Mouse (Mus musculus): ENCODE data around the gene Gm27029. TPM values are rescaled to one million over a fixed set of nuclear protein-coding genes. Genes with fewer than 3 reads are reported as not detected.
"Not testable (repeated sequence)": the region's sequence is repeated elsewhere in the genome, so short reads cannot be mapped to it uniquely, and the experiment has no call there.

The Gm27029 gene
- 1 to 10 TPM; 6.0 to 9.6 (median 6.5) TPM for total RNA-seq (2022)

DNA sequence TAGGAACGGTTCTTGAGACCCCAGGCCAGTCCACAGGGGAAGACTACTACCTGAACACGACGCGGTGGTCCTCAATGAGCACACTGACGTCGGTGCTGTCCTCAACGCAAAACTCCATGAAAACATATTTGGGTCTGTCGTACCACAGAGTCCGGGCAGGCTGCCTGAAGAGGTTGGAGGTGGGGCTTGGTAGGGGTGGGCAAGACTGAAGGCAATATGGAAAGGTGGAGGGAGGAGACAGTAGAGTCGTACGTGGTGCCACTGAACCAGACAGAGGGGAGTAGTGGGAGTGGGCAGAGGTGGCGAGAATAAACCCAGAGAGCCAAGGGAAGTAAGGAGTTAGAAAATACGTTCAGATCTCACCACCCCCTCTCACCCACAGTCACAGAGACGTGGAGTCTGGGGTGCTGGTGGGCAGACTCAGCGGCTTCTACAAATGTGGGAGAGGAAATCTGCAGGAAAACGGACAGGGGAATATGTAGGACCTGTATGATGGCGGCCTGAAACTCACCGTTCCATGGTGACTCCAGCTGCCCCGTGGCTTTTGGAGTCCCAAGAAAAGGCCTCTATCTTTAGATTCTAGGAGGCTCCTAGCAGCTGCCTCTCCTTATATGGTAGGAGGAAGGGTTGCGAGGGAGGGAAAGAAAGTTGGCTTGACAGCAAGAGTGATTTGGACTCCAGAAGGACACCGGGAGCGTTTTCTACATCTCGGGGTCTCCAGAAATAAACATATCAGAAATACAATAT lies at the start of gene Gm27029:
Gene Gm27029 (minus strand): TSS at position 692 of the 747 bp plus-strand sequence.
- no peak for DNase-seq (ENCODE audit: low spot score in 2 of 2)

DNA sequence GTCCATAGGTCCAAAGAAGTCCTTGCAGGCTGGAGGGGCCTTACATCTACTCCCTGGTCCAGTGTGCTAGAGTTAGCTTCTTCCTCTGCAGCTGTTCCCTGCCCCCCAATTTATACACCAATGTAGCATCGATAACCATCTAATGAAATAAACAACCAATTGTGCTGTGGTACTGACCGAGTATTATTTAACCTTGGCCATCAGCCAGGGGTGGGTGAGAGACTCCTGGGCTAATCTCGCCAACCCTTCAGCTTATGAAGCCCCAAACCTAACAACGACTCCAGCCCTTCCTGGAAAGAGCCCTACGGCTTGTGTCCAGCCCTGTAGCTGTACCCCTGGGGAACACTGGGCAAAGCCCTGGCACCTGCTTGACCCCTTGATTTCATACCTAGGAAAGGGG lies 49.7 kb upstream of the Gm27029 start:
- no peak for DNase-seq (ENCODE audit: low spot score in 2 of 2)

DNA sequence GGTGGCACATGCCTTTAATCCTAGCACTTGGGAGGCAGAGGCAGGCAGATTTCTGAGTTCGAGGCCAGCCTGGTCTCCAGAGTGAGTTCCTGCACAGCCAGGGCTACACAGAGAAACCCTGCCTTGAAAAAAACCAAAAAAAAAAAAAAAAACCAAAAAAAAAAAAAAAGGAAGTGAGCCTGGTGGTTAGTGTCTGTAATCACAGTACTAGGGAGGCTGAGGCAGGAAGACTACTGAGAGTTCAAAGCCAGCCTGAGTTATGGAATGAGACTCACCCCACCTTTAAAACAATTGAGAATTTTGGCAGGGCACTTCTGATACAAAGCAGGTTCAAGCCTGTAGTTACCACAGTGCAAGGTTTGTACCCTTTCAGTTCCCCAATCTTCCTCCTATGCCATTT lies 49.1 kb upstream of the Gm27029 start:
- DNase-seq (ENCODE audit: low spot score in 2 of 2): not testable (repeated sequence)

DNA sequence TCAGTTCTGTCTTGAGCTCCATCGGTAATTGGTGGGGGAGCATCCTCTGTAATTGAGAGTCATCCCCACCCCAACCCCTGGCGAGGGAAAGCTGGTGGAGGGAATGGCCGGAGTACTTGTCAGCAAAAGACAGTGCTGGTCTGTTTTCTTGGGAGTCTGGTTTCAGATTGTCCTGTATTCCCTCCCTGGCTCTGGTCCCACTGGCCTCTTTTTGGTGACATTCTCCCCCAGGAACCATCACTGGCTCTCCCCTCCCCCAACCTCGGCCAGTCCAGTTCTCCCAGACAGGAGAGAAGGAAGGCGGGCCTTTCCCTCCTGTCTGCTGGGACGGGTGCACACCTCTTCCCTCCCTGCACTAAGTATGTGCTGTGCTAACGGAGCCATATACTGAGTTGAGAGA lies 47.7 kb upstream of the Gm27029 start:
- no peak for DNase-seq (ENCODE audit: low spot score in 2 of 2)

DNA sequence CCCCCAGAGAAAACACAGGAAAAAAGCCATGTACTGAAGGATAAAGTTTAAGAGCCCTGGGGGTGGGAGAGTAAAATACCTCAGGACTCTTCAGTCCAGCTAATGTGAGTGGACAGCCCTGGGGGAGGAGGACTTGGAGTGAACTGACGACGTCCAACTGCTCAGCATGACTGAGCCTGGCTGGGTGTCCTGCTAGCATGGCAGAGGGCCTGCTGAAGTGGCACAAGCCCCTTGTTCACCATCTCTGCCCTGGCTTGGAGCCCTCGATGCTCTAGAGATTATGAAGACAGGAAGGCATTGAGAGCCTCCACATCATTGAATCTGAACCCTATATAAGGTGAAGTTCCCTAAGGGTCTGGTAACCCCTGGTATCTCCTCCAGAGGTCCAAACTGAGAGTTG lies 47.3 kb upstream of the Gm27029 start:
- no peak for DNase-seq (ENCODE audit: low spot score in 2 of 2)

DNA sequence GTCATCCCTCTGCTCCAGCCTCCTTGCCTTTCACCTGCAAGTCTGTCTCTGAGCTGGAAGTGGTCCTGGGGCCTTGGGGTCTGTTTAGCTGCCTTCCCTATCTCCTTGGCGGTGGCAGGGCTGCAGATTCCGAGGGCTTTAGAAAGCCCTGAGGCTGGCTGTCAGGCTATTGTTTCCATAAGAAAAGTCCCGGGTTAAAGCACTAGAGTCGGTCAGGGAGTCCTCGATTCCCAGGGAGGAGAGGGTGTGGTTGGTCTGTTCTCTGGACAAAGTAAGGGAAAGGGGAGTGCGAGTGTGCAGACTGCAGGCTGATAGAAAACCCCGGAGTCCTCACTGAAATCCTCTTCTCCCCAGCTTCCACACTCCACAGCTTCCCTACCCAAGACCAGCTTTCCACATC lies 45.6 kb upstream of the Gm27029 start:
- DNase-seq (ENCODE audit: low spot score in 2 of 2): no peak

DNA sequence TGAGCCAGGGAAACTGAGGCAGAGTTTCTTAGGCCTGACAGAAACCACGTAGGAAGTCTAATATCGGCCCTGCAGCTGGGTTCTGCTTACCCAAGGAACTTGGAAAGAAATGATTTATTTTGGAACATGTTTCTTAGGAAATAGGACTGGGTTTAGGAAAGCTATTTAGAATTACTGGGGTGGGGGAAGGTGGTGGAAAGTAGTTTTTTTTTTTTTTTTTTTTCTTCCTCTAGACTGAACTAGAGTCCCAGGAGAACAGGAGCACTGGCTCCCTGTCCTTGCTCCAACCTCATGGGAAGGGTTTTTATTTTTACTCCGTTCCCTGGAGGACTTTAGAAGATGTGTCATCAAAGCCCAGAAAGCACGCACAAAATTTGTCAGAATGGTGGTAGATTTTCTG lies 44.6 kb upstream of the Gm27029 start:
- no peak for DNase-seq (ENCODE audit: low spot score in 2 of 2)

DNA sequence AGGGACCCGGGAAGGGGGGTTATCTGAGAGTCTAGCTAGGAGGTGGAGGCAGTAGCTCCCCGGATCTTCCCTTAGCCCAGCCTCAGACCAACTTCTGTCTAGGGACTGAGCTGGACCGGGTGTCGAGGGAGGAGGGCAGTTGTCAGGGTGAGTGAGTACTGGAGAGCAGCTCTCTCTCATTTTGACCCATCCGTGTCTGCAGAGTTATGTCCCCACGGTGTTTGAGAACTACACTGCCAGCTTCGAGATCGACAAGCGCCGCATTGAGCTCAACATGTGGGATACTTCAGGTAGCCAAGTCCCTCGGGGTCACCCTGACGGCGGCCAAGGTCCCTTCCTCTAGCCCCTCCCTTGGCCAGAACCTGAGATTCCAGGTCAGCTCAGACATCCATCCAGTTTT lies 44.1 kb upstream of the Gm27029 start:
- no peak for DNase-seq (ENCODE audit: low spot score in 2 of 2)

DNA sequence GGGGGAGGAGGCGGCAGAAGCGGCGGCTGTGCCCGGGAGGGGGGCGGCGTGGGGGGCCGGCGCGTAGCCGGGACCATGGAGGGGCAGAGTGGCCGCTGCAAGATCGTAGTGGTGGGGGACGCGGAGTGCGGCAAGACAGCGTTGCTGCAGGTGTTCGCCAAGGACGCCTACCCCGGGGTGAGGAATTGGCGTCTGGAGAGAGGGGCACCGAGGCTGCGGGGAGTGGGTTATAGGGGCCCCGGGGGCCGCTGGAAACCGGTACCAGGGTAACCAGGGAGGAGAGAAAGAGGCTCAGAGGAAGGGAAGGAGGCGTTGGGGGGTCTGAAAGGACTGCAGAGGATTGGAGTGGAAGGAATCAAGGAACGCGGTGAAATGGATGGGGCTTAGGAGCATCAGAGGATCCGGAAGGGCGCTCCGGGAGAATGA lies 43.7 kb upstream of the Gm27029 start:
- no peak for DNase-seq (ENCODE audit: low spot score in 2 of 2)

DNA sequence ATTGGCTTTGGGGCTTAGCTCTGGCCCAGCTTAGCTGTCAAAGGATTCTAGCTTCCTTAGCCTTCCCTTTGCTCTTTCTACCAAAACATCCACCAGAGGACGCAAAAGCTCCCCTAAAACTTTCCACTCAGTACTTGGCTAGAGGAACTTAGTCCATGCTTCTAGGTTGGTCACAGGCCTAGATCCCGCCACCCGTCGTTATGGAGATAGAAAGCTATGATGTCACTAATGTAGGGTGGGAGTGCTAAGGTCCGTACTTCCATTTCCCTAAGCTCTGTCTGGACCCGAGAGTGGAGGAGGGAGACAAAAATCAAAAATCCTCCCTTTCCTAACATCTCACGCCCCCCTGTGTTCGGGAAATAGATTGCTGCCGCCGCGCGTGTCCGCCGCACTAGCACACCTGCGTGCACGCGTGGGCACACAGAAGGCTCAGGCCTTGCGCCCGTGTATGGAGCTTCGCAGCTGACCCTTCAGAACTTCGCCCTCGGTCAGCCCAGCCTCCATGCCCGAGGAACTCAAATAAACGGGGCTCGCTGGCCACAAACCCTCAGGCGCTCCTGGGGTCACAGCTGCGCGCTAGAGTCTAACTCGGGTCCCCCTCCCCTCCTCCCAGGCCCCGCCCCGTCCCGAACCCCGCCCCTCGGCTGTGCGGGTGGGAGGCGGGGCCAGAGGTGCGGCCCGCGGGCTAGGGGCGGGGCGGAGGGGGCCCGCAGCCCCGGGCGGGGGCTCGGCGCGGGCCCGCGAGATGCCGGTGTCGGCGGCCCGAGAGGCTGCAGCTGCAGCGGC lies 43.1 kb upstream of the Gm27029 start:
- peak; percentile 61 to 65 for DNase-seq (ENCODE audit: low spot score in 2 of 2)

DNA sequence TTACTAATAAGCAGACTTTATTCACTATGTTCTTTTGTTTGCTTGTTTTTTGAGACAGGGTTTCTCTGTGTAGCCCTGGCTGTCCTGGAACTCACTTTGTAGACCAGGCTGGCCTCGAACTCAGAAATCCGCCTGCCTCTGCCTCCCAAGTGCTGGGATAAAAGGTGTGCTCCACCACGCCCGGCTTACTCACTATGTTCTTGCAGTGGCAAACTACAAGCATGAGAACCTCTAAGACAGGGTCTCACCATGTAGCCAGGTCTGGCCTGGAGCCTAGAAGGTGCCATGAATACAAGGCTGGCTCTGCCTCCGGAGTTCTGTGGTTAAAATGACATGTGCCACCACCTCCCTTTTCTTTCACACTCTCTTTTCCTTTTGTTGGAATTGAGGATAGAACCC lies 42.0 kb upstream of the Gm27029 start:
- DNase-seq (ENCODE audit: low spot score in 2 of 2): not testable (repeated sequence)

DNA sequence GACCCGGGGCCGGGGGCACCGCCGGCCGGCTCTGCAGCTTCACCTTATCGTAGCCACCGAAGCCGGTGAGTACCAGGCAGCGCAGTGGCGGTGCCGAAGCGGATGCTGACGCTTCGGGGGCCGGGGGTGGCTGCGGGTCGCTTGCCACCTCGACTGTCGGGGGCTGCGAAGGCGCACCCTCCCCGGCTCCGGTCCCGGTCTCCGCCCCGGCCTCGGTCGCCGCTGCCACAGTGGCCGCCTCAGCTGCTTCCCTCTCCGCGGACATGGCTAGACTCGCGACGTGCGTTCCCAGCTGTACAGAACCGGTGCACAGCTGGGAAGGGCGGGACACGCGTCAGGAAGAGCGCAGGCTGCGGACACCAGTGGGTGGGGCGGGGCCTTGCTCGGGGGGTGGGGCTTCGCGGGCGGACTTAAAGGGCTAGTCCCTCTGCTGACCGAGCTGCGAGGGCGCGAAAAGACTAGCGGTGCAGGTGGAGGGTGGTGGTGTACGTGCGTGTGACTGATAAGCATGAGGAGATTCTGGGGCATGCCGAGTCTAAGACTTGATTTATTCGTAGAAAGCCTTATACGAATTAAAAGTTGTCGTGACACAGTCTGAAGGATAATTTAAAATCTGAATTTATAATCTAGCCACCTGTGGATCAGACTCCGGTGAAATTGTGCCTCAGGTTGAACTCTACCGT lies 41.4 kb upstream of the Gm27029 start, which contains the start of gene Vat1:
Gene Vat1 (minus strand): TSS at position 362 of the 683 bp plus-strand sequence.
- no peak for DNase-seq (ENCODE audit: low spot score in 2 of 2)

DNA sequence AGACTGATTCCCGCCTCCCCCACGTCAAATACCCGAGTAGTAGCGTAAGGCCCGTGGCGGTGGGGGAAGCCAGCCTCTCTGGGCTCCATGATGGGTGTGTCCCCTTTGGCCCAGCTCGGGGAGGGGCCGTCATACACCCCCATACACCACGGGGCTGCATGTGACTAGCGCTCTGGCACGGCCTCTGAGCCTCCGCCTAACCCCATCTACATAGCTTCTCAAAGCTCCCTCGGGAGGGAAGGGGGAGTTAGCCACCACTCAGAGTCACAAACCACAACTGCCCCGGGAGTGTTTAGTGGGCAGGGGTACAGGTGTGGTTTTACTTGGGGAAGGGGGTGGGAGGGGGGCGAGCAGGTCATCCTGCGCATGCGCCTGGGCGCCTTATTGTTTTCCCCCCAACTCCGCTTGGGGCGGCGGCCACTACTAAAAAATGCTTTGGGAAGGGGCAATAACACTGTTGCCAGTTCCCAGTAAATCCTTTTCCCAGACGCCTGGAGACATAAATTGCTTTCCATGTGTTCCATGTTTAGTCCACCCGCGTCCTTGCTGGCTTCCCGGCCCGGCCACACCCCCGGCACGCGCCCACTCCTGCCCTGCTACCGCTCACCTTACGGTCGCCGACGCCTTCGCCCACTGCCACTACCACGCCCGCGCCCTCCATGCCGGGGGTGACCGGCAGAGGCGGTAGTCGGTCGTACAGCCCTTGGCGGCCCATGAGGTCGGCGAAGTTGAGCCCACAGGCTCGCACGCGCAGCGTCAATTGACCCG lies 40.7 kb upstream of the Gm27029 start:
- DNase-seq (ENCODE audit: low spot score in 2 of 2): no peak

DNA sequence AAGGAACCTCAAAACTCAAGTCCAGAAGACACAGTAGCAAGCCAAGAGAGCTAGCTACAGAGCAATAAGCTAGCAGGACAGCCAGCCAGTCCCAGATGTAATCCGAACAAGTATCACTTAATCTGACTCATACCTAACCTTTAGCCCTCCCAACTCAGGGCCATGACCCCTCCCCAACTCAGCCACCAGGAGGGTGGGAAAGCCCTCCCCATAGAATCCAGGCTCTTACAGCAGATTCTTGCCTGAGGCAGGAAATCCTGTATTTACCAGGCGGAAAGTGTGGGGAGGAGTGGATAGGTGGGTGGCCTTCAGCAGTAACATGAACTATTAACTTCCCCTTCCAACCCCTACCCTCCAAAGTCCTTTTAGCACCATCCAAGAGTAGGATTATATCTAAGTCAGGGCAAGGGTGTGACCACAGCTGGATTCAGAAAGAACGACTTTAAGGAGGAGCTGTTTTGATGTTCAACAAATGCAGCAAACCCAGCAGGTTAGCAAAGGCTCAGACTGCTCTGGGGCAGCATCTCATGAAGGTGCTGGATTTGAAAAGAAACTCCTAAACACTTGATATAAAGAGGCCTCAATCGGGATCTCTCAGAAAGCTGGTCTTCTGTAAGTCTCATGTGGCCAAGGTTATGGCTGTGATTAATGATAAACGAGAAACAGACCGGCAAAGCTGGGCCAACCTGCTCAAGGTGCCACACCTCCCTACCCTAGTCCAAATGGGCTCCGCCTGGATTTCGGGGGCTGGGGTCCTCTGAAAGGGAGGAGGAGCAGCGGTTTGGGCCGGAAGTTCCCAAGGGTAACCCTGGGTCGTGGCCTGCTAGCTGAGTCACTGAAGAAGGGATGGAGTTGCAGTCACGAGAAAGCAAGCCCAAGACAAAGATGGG lies 39.9 kb upstream of the Gm27029 start, which contains the start of gene Rnd2:
Gene Rnd2 (plus strand): TSS at position 789 of the 890 bp plus-strand sequence.
- no peak for DNase-seq (ENCODE audit: low spot score in 2 of 2)

DNA sequence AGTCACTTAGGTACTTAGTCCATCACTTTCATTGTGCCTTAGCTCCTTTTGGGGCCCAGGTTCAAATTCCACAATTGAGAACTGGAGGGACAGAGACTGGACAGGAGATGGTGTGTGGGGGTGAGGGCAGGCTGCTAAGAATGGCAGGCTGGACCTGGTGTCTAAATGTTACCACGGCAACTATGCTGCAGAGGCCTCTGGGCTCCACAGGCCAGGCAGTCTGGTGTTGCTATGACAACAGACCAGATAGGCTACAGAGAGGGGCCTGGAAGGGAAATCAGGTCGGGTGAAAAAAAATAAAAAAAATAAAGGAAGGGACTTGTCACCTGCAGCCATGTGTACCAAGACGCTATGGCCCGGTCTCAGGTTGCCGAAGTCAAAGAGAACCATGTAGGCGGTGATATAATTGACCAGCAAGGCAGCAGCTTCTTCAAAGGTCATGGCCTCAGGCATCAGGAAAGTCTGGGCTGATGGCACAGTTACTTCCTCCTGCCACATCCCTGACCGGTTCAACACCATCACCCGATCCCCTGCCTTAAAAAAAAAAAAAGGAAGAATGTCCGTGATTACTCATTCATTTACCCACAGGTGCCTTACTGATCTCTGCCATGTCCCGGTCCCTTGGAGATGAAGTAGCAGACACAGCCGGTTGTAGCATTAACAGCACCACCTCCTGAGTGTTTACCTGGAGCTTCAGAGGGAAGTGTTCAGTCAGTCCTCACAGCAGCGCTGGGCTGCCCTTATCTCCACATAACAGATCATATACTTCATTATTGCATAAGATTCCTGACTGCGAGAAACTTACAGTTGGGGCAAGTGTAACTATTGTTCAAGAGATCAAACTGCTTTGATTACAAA lies 38.2 kb upstream of the Gm27029 start:
- DNase-seq (ENCODE audit: low spot score in 2 of 2): no peak

DNA sequence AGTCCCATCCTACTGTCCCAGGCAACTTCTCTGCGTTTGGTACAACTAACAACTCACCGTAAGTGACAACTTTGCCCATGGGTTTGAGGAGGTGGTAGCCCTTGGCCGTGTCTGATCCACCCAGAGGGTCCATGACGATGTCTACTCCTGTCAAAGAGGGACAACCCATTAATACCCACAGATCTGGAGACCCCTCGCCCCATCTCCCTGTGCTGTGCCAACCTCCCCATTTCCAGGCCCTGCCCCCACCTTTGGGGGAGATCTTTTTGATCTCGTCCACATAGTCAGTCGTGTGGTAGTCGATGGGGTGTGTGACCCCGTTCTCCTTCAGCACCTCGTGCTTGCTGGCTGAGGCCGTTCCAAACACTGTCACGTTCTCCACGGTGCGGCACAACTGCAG lies 37.5 kb upstream of the Gm27029 start:
- DNase-seq (ENCODE audit: low spot score in 2 of 2): no peak

DNA sequence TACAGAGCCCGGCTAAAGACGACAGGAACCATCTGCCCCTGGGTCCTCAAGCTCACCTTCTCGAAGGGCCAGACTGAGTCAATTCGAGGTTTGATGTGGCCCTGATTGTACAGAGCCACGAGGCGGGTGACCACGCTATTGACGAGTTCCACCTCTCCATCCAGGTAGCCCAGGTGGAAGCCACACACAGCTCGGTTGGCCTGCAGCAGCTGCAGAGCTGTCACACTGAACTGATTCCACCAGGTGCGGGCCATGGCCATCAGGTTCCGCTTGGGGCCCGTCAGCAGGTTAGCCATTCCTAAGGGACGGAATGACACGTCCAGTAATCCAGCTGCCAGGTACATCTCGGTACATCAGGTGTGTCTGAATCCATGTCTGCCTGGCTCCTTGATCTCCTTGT lies 35.7 kb upstream of the Gm27029 start:
- DNase-seq (ENCODE audit: low spot score in 2 of 2): no peak

DNA sequence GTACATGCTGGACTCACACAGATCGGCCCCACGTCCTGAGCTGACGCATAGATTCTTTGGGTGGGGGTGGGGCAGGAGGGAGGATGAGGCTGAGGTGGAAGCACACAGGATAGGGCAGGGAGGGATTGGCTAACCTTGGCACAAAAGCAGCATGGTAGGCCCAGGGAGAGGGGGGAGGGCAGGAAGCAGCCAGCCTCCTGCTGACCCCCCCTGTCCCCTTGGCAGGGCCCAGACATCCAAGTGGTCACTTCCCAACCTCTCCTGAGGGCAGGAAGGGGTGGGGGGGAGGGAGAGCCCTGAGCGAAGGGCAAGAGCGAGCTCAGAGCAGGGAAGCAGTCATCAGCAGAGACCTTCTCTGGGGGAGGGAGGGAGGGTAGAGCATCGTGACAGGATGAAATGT lies 35.1 kb upstream of the Gm27029 start:
- DNase-seq (ENCODE audit: low spot score in 2 of 2): no peak

DNA sequence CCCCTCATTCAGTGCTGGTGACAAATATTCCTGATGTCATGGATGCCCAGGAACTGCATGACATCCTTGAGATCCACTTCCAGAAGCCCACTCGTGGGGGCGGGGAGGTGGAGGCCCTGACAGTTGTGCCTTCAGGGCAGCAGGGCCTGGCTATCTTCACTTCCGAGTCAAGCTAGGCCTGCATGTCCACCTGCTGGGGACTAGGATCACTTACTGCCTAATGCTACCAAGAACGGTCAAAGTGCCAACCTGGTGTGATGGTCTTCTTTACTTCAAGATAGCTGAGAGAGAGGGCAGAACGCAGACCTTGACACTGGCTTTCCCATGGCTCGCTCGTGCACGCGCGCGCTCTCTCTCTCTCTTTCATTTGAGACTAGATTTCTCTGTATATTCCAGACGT lies 33.6 kb upstream of the Gm27029 start:
- DNase-seq (ENCODE audit: low spot score in 2 of 2): no peak
